Mouse (Mus musculus): ENCODE measurements at regions not wholly inside any gene's neighbourhood (a gene's known extent, or its start where the extent isn't known, plus 50 kb on each side); places are given as distances from the start of the nearest gene placed in this dataset.
A peak's percentile ranks its signal among the peaks of the same experiment; 100 is the strongest.

GRCm38 (mm10) chr4:134998928-134999658, 68.4 kb downstream of the Syf2 start:
- no peaks in the 10 kb centered on the region for H3K36me3 ChIP-seq (ENCODE audit: control insufficient read depth, insufficient read depth, low read length)
- no peaks in the 10 kb centered on the region for H3K4me1 ChIP-seq (ENCODE audit: control insufficient read depth, insufficient read depth, low read length)
- H3K4me3 ChIP-seq (ENCODE audit: insufficient read depth, low read depth, low read length): no peak overlapping the region
- no peaks in the 10 kb centered on the region for H3K27me3 ChIP-seq (replicated peaks; ENCODE audit: control insufficient read depth, insufficient read depth, low read length)
- DNase-seq: no peak
- no peak overlapping the region for H3K27ac ChIP-seq (ENCODE audit: insufficient read depth, low read depth, low read length)
- TF ChIP-seq POLR2A (IDR thresholded peaks at IDR 0.05; ENCODE audit: low read depth, low read length): no peak
- TF ChIP-seq CTCF (conservative IDR thresholded peaks at IDR 0.05; ENCODE audit: insufficient read depth, insufficient read length, low read depth, low read length): no peak
- WGBS: 59% methylated on average over 12 of the region's 12 CpGs

- Histone ChIP-seq H3K27me3 (replicated peaks; ENCODE audit: control insufficient read depth, insufficient read depth, low read length) (no peaks in the 10 kb centered on the region), H3K4me3 (ENCODE audit: insufficient read depth, low read depth, low read length) (no peak overlapping the region), H3K4me1 (ENCODE audit: control insufficient read depth, insufficient read depth, low read length) (no peaks in the 10 kb centered on the region), H3K36me3 (ENCODE audit: control insufficient read depth, insufficient read depth, low read length) (no peaks in the 10 kb centered on the region), H3K27ac (ENCODE audit: insufficient read depth, low read depth, low read length) (no peak overlapping the region)
- 41% methylated on average over 16 of the region's 16 CpGs for WGBS
- DNase-seq: peak; percentile 10
- TF ChIP-seq POLR2A (IDR thresholded peaks at IDR 0.05; ENCODE audit: low read depth, low read length) (no peak), CTCF (conservative IDR thresholded peaks at IDR 0.05; ENCODE audit: insufficient read depth, insufficient read length, low read depth, low read length) (no peak)
Observed at GRCm38 (mm10) chr4:135002091-135002925, 71.6 kb downstream of the Syf2 start.

GRCm38 (mm10) chr4:135011365-135011764, 80.7 kb downstream of the Syf2 start:
- Histone ChIP-seq H3K4me3 (ENCODE audit: insufficient read depth, low read depth, low read length) (no peak overlapping the region), H3K27me3 (replicated peaks; ENCODE audit: control insufficient read depth, insufficient read depth, low read length) (no peaks in the 10 kb centered on the region), H3K36me3 (ENCODE audit: control insufficient read depth, insufficient read depth, low read length) (no peaks in the 10 kb centered on the region), H3K27ac (ENCODE audit: insufficient read depth, low read depth, low read length) (no peak overlapping the region), H3K4me1 (ENCODE audit: control insufficient read depth, insufficient read depth, low read length) (no peaks in the 10 kb centered on the region)
- TF ChIP-seq POLR2A (IDR thresholded peaks at IDR 0.05; ENCODE audit: low read depth, low read length) (no peak), CTCF (conservative IDR thresholded peaks at IDR 0.05; ENCODE audit: insufficient read depth, insufficient read length, low read depth, low read length) (no peak)
- DNase-seq: no peak
- 79% methylated on average over 6 of the region's 6 CpGs for WGBS

GRCm38 (mm10) chr4:135012945-135013344, 82.2 kb downstream of the Syf2 start:
- Histone ChIP-seq H3K4me1 (ENCODE audit: control insufficient read depth, insufficient read depth, low read length) (no peaks in the 10 kb centered on the region), H3K27ac (ENCODE audit: insufficient read depth, low read depth, low read length) (no peak overlapping the region), H3K27me3 (replicated peaks; ENCODE audit: control insufficient read depth, insufficient read depth, low read length) (no peaks in the 10 kb centered on the region), H3K36me3 (ENCODE audit: control insufficient read depth, insufficient read depth, low read length) (no peaks in the 10 kb centered on the region), H3K4me3 (ENCODE audit: insufficient read depth, low read depth, low read length) (no peak overlapping the region)
- DNase-seq: no peak
- 90% methylated on average over 4 of the region's 4 CpGs for WGBS
- TF ChIP-seq POLR2A (IDR thresholded peaks at IDR 0.05; ENCODE audit: low read depth, low read length) (no peak), CTCF (conservative IDR thresholded peaks at IDR 0.05; ENCODE audit: insufficient read depth, insufficient read length, low read depth, low read length) (no peak)

- 0 out of 2 replicates have a peak, but pooled peaks have one; percentile 9 for TF ChIP-seq CTCF (conservative IDR thresholded peaks at IDR 0.05; ENCODE audit: insufficient read depth, insufficient read length, low read depth, low read length)
- TF ChIP-seq POLR2A (IDR thresholded peaks at IDR 0.05; ENCODE audit: low read depth, low read length): no peak
- no peaks in the 10 kb centered on the region for H3K36me3 ChIP-seq (ENCODE audit: control insufficient read depth, insufficient read depth, low read length)
- H3K27ac ChIP-seq (ENCODE audit: insufficient read depth, low read depth, low read length): no peak overlapping the region
- no peaks in the 10 kb centered on the region for H3K4me1 ChIP-seq (ENCODE audit: control insufficient read depth, insufficient read depth, low read length)
- no peak overlapping the region for H3K4me3 ChIP-seq (ENCODE audit: insufficient read depth, low read depth, low read length)
- 65% methylated on average over 2 of the region's 2 CpGs for WGBS
- no peak for DNase-seq
- no peaks in the 10 kb centered on the region for H3K27me3 ChIP-seq (replicated peaks; ENCODE audit: control insufficient read depth, insufficient read depth, low read length)
Observed at GRCm38 (mm10) chr4:135013932-135014331, 83.2 kb downstream of the Syf2 start.

- peak; percentile 54 for DNase-seq
- no peak overlapping the region for H3K27ac ChIP-seq (ENCODE audit: insufficient read depth, low read depth, low read length)
- WGBS: 22% methylated on average over 8 of the region's 8 CpGs
Observed at GRCm38 (mm10) chr4:135018018-135018417, 87.3 kb downstream of the Syf2 start.

GRCm38 (mm10) chr4:135019120-135019519, 88.4 kb downstream of the Syf2 start:
- Histone ChIP-seq H3K4me3 (ENCODE audit: insufficient read depth, low read depth, low read length) (no peak overlapping the region), H3K4me1 (ENCODE audit: control insufficient read depth, insufficient read depth, low read length) (no peaks in the 10 kb centered on the region), H3K36me3 (ENCODE audit: control insufficient read depth, insufficient read depth, low read length) (no peaks in the 10 kb centered on the region), H3K27me3 (replicated peaks; ENCODE audit: control insufficient read depth, insufficient read depth, low read length) (no peaks in the 10 kb centered on the region), H3K27ac (ENCODE audit: insufficient read depth, low read depth, low read length) (no peak overlapping the region)
- DNase-seq: no peak
- 84% methylated on average over 2 of the region's 2 CpGs for WGBS
- no peak for TF ChIP-seq CTCF (conservative IDR thresholded peaks at IDR 0.05; ENCODE audit: insufficient read depth, insufficient read length, low read depth, low read length)
- TF ChIP-seq POLR2A (IDR thresholded peaks at IDR 0.05; ENCODE audit: low read depth, low read length): no peak

More at GRCm38 (mm10) chr4:135018018-135018417, 87.3 kb downstream of the Syf2 start:
- H3K27me3 ChIP-seq (replicated peaks; ENCODE audit: control insufficient read depth, insufficient read depth, low read length): no peaks in the 10 kb centered on the region
- H3K36me3 ChIP-seq (ENCODE audit: control insufficient read depth, insufficient read depth, low read length): no peaks in the 10 kb centered on the region
- no peaks in the 10 kb centered on the region for H3K4me1 ChIP-seq (ENCODE audit: control insufficient read depth, insufficient read depth, low read length)
- peak; percentile 83 for TF ChIP-seq CTCF (conservative IDR thresholded peaks at IDR 0.05; ENCODE audit: insufficient read depth, insufficient read length, low read depth, low read length)
- TF ChIP-seq POLR2A (IDR thresholded peaks at IDR 0.05; ENCODE audit: low read depth, low read length): no peak
- H3K4me3 ChIP-seq (ENCODE audit: insufficient read depth, low read depth, low read length): no peak overlapping the region

Data from kidney, adult 2 months (tissue).